Mouse (Mus musculus) heart, embryonic 16.5 days (tissue): ENCODE measurements at regions not wholly inside any gene's neighbourhood (a gene's known extent, or its start where the extent isn't known, plus 50 kb on each side); places are given as distances from the start of the nearest gene placed in this dataset.

Experiments used
- ATAC-seq: fragments of 200-750 bp; cut with Nextera tagmentation; replicated peaks from 2 replicates; pipeline ENCODE4 v1.8.0; 2017; ENCODE audit warnings: moderate number of reproducible peaks; ENCODE audit not compliant: insufficient read depth, low FRiP score; ENCODE audit errors: extremely low read depth
- H3K27ac ChIP-seq: fragments of 300-500 bp; sonication (generic); 2 replicates; pipeline ENCODE4 v1.5.1; 2014; ENCODE audit warnings: mild to moderate bottlenecking, low read length, control low read depth, moderate library complexity
- H3K27me3 ChIP-seq: fragments of 300-500 bp; sonication (generic); 2 replicates; pipeline ENCODE4 v1.6.1; 2014; ENCODE audit warnings: low read length, mixed read lengths; ENCODE audit not compliant: control insufficient read depth, insufficient read depth
- H3K36me3 ChIP-seq: fragments of 300-500 bp; sonication (generic); 2 replicates; pipeline ENCODE4 v1.6.1; 2014; ENCODE audit not compliant: control insufficient read depth, insufficient read depth
- H3K4me1 ChIP-seq: fragments of 300-500 bp; sonication (generic); 2 replicates; pipeline ENCODE4 v1.6.1; 2014; ENCODE audit warnings: low read length, mixed read lengths; ENCODE audit not compliant: control insufficient read depth, insufficient read depth
- H3K4me2 ChIP-seq: fragments of 300-500 bp; sonication (generic); 2 replicates; pipeline ENCODE4 v1.6.1; 2014; ENCODE audit warnings: low read depth, mild to moderate bottlenecking, control low read depth, low read length
- H3K4me3 ChIP-seq: fragments of 300-500 bp; sonication (generic); 2 replicates; pipeline ENCODE4 v1.5.1; 2014; ENCODE audit warnings: mild to moderate bottlenecking, control low read depth, low read length
- H3K9ac ChIP-seq: fragments of 300-500 bp; sonication (generic); 2 replicates; pipeline ENCODE4 v1.6.1; 2014; ENCODE audit warnings: low read length, control low read depth
- H3K9me3 ChIP-seq: fragments of 300-500 bp; sonication (generic); replicated peaks from 2 replicates; pipeline ENCODE4 v1.6.1; 2016; ENCODE audit warnings: low read length; ENCODE audit not compliant: control insufficient read depth
- WGBS: fragments of 180-500 bp; shearing (Covaris S2); extraction: QIAGEN DNeasy Blood & Tissue Kit; methylation state at CpG from one replicate; pipeline ENCODE4 v1.1.7; 2014; 5-methylcytosine and 5-hydroxymethylcytosine counted together

DNA sequence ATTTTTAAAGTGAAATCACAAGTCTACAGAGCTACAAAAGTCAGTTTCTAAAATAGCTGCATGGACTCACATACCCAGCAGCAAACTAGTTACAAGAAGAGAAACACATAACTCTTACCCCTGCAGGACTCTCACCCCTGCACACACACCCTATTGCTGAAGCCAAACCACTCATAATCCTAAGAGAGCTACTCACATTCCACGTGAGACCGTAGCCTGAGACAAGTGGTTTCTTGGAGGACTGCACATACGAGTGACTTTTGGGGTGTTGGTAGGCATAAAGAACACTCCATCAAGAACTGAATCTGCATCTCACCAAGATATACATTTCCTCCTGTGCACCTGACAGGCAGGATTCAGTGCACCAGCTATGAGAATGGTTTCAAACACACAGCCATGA, 150.8 kb downstream of the Gsdmc2 start:
- Histone ChIP-seq H3K27ac (no peak overlapping the region), H3K36me3 (no peaks in the 10 kb centered on the region), H3K9ac (no peak overlapping the region), H3K4me3 (no peak overlapping the region), H3K27me3 (no peaks in the 10 kb centered on the region), H3K4me1 (no peaks in the 10 kb centered on the region), H3K4me2 (no peak overlapping the region), H3K9me3 (no peaks in the 10 kb centered on the region)
- 64% methylated on average over 3 of the region's 3 CpGs for WGBS
- ATAC-seq, result no peak

GRCm38 (mm10) chr15:63693561-63693960, 151.4 kb downstream of the Gsdmc2 start:
- no peak overlapping the region for H3K9ac ChIP-seq
- WGBS, result 67% methylated on average over 2 of the region's 2 CpGs
- no peak for ATAC-seq
- H3K9me3 ChIP-seq, result no peaks in the 10 kb centered on the region
- no peaks in the 10 kb centered on the region for H3K27me3 ChIP-seq
- no peaks in the 10 kb centered on the region for H3K36me3 ChIP-seq
- no peaks in the 10 kb centered on the region for H3K4me1 ChIP-seq
- no peak overlapping the region for H3K27ac ChIP-seq
- H3K4me2 ChIP-seq, result no peak overlapping the region
- H3K4me3 ChIP-seq, result no peak overlapping the region

DNA sequence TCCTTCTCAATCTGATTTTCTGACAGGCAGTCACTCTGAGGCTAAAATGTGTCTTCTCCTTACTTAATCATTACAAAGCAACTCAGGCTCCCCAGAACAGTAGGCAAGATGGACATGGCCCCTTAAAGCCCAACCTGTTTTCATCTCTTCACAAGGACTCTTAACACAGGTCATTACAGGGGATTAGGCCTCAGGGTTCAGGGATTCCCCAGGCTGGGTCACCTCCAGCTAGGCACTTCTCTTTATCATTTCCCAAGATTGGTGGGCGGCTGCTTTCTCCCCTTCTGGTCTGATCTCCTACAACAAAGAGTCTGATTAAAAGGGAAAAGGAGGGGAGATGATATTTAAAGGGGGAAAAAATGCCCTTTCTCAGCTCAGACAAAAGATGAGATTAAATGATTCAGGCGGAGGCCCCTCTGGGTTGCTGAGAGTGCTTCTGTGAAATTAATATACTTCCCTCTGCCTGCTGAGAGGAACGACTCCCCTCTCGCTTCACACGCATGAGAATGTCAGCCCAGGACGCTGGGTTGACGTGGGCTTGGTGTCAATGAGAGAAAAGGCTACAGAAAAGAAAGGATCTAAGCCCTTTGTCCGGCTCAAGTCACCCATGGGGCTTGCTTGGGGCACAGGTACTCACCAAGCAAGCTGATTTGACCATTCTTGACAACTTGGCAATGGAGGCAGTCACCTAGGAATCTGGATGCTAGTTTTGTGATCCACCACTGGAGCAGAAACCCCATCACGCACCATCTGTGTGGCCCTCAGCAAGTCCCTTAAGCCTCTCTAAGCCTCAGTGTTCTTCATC, 152.3 kb downstream of the Gsdmc2 start:
- Histone ChIP-seq H3K4me3 (no peak overlapping the region), H3K4me1 (no peaks in the 10 kb centered on the region), H3K4me2 (no peak overlapping the region), H3K27ac (no peak overlapping the region), H3K36me3 (no peaks in the 10 kb centered on the region), H3K9me3 (no peaks in the 10 kb centered on the region), H3K27me3 (no peaks in the 10 kb centered on the region), H3K9ac (no peak overlapping the region)
- ATAC-seq, result no peak
- 62% methylated on average over 9 of the region's 9 CpGs for WGBS

GRCm38 (mm10) chr15:63689788-63690575, 155.0 kb downstream of the Gsdmc2 start:
- no peak overlapping the region for H3K4me2 ChIP-seq
- no peak overlapping the region for H3K4me3 ChIP-seq
- no peaks in the 10 kb centered on the region for H3K4me1 ChIP-seq
- 70% methylated on average over 5 of the region's 5 CpGs for WGBS
- no peaks in the 10 kb centered on the region for H3K9me3 ChIP-seq
- H3K36me3 ChIP-seq, result no peaks in the 10 kb centered on the region
- H3K27me3 ChIP-seq, result no peaks in the 10 kb centered on the region
- H3K27ac ChIP-seq, result no peak overlapping the region
- H3K9ac ChIP-seq, result no peak overlapping the region
- no peak for ATAC-seq

GRCm38 (mm10) chr15:63687852-63688251, 157.1 kb downstream of the Gsdmc2 start:
- Histone ChIP-seq H3K9me3 (no peaks in the 10 kb centered on the region), H3K4me1 (no peaks in the 10 kb centered on the region), H3K4me3 (no peak overlapping the region), H3K27ac (no peak overlapping the region), H3K36me3 (no peaks in the 10 kb centered on the region), H3K4me2 (no peak overlapping the region), H3K27me3 (no peaks in the 10 kb centered on the region), H3K9ac (no peak overlapping the region)
- 87% methylated on average over 1 of the region's 1 CpGs for WGBS
- ATAC-seq, result no peak

DNA sequence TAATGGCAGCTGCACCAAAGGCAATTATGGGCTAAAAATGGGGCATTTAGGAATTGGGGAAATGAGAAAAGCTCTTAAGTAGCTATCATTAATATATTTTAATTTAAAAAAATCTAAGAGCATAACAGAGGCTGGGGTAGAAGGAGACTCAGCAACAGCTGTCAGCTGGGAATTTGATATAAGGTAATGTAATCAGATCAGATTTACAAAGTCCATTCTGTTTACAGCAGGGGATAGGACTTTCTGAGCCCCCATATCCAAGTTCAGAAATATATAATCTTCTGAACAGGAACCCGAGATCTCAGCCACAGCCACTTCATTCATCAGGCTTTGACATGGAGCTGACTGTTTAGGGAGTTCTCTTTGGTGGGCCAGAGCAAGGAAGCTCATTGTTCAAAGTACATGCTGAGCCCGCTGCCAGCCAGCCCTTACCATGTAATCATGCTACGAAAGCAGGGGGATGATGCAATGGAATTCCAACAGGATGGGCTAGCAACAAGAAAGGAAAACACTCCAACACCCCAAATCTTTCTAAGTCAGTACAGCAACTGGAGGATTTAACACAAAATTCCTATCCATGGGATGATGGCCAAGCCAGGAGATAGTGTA, 157.9 kb downstream of the Gsdmc2 start:
- 42% methylated on average over 3 of the region's 3 CpGs for WGBS
- no peak for ATAC-seq
- no peak overlapping the region for H3K9ac ChIP-seq
- no peaks in the 10 kb centered on the region for H3K36me3 ChIP-seq
- H3K27ac ChIP-seq, result no peak overlapping the region
- H3K4me1 ChIP-seq, result no peaks in the 10 kb centered on the region
- no peak overlapping the region for H3K4me2 ChIP-seq
- no peaks in the 10 kb centered on the region for H3K27me3 ChIP-seq
- H3K9me3 ChIP-seq, result no peaks in the 10 kb centered on the region
- no peak overlapping the region for H3K4me3 ChIP-seq

DNA sequence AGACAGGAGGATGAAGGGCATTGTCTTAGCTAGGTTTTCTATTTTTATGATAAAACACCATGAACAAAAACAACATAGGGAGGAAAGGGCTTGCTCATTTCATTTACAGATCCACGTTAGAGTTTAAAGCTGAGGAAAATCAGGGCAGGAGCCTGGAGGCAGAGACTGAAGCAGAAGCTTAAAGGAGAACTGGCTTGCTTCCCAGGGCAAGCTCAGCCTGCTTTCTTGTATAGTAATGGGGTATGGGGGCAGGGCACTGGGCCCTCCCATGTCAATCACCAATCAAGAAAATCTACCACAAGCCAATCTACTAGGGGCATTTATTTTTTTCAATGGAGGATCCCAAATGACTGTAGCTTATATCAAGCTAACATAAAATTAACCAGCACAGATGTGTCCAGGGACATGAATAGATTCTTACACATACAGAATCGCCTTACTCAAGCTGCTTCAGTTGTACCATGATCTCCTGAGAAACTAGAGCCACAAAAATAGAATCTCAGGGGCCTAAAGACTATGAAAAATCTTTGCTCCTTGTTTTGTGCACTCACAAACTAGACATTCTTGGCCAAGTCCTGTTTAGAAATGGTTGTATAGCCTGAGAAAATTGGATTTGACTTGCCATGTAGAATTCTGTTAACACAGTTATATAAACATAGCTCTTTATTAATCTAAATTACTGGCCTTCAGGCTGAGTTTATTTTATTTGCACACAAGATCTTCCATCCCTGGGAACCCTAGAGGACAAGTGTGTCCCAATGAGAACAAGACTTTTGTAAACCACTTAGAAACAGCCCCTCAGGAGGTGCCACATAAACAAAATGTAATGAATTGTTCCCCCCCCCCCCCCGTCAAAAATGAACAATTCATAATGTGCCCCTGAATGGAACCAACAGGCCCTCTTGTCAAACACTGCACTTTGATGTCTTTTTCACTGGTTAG, 164.7 kb downstream of the Gsdmc2 start:
- H3K4me3 ChIP-seq, result no peak overlapping the region
- H3K9me3 ChIP-seq, result no peaks in the 10 kb centered on the region
- no peaks in the 10 kb centered on the region for H3K27me3 ChIP-seq
- no peaks in the 10 kb centered on the region for H3K36me3 ChIP-seq
- ATAC-seq, result no peak
- H3K4me1 ChIP-seq, result no peaks in the 10 kb centered on the region
- 60% methylated on average over 3 of the region's 3 CpGs for WGBS
- no peak overlapping the region for H3K4me2 ChIP-seq
- H3K27ac ChIP-seq, result no peak overlapping the region
- H3K9ac ChIP-seq, result no peak overlapping the region

DNA sequence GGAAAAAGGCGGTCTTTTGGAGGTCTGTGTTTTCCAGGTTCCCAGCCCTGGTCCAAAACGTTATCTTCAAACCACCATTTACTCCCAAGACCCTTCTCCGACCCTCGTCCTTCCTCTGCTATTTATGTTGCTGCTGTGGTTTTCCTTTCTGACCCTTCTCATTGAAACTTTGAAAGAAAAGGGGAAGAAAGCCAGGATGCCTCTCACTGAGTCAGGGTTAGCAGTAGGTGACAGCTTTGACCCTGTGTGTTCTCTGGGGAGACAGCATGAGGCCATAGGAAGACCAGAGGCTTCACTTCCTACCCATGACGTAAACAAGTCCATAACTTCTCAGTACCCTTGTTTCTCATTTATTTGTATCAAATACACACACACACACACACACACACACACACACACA, 166.1 kb downstream of the Gsdmc2 start:
- no peak overlapping the region for H3K4me3 ChIP-seq
- H3K4me1 ChIP-seq, result no peaks in the 10 kb centered on the region
- no peak overlapping the region for H3K4me2 ChIP-seq
- WGBS, result 58% methylated on average over 5 of the region's 5 CpGs
- H3K9ac ChIP-seq, result no peak overlapping the region
- H3K27me3 ChIP-seq, result no peaks in the 10 kb centered on the region
- no peaks in the 10 kb centered on the region for H3K36me3 ChIP-seq
- no peak for ATAC-seq
- no peak overlapping the region for H3K27ac ChIP-seq
- H3K9me3 ChIP-seq, result no peaks in the 10 kb centered on the region
